Mouse (Mus musculus): ENCODE measurements at regions not wholly inside any gene's neighbourhood (a gene's known extent, or its start where the extent isn't known, plus 50 kb on each side); places are given as distances from the start of the nearest gene placed in this dataset.

- TF ChIP-seq CTCF (IDR thresholded peaks at IDR 0.05; ENCODE audit: low read depth, low read length), result no peak
- no peak for TF ChIP-seq TAL1 (conservative IDR thresholded peaks at IDR 0.05; ENCODE audit: low read depth, low read length)
Measured at GRCm38 (mm10) chr14:74392419-74392818, 248.2 kb upstream of the Htr2a start.

Measured in G1E (cell line).